Comparison of ENCODE assay signal across 8 mouse cellular contexts in the genomic region with DNA sequence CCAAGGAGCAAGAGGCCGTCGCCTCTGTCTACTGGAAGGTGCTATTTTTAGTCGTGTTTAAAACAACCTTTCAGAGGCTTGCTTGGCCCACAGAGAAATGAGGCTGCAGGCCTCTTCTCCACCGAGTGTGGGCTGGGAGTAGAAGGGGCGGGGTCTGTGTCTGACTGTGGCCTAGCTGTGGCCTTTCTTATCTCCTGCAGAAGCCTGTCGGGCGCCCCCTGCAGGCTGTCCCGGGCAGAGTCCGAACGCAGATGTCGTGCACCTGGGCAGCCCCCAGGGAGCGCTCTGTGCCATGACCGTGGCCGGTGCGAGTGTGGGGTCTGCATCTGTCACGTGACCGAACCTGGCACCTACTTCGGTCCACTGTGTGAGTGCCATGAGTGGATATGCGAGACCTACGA. TPM values are rescaled to one million over a fixed set of nuclear protein-coding genes. Genes with fewer than 3 reads are reported as not detected.
DNase-seq lines count a peak whose midpoint lies in the region; ATAC-seq and TF ChIP-seq lines count a peak whose summit lies in the region.

No protein-coding gene starts in this region.

- dilution Hi-C loops in CH12.LX (cut with MboI; ENCODE audit: extremely low pct_ligation_motif_present, extremely low pct_unique_long_range_greater_than_20kb, low sequenced_read_pairs), result no loop called here

- intact Hi-C loops in gastrocnemius, postnatal 14 days (cut with DNase I; ENCODE audit: low total_unique reads), result no loop called here

- no peak for TF ChIP-seq POLR2A in CH12.LX (IDR thresholded peaks at IDR 0.05; ENCODE audit: low read depth, low read length)
- TF ChIP-seq POLR2A in limb, embryonic 14.5 days (IDR thresholded peaks at IDR 0.05; ENCODE audit: borderline replicate concordance, extremely low read depth, insufficient read depth, insufficient read length), result no peak

- H3K27ac ChIP-seq in CH12.LX (ENCODE audit: insufficient read depth, low read depth), result no peak overlapping the region
- H3K27ac ChIP-seq in intestine, embryonic 16.5 days (ENCODE audit: low read length), result no peak overlapping the region
- H3K27ac ChIP-seq in limb, embryonic 14.5 days (replicated peaks; ENCODE audit: low read depth, low read length), result no peak overlapping the region
- no peak overlapping the region for H3K27ac ChIP-seq in neural tube, embryonic 14.5 days (ENCODE audit: low read depth, low read length)

- 19% methylated on average over 20 of the region's 20 CpGs for WGBS in intestine, embryonic 16.5 days
- WGBS in limb, embryonic 14.5 days, result 21% methylated on average over 20 of the region's 20 CpGs
- 16% methylated on average over 20 of the region's 20 CpGs for WGBS in neural tube, embryonic 14.5 days

- TF ChIP-seq CTCF in CH12.LX (conservative IDR thresholded peaks at IDR 0.05 in 1 of 2, IDR thresholded peaks at IDR 0.05 in 1 of 2; ENCODE audit: low read depth in 2 of 2, low read length in 2 of 2), result peak in 1 of 2 experiments; percentile 81; a peak in 2 of 4 replicates

- in situ Hi-C loops in CH12.LX (cut with MboI; ENCODE audit: low pct_ligation_motif_present, low pct_unique_long_range_greater_than_20kb, low sequenced_read_pairs), result loop anchor here (25.0 kb wide), 1 partner anchor 299 kb away; no protein-coding TSS in a partner anchor

- DNase-seq in CH12.LX (ENCODE audit: extremely low read depth) (peak; percentile 73), MN1 (ENCODE audit: low spot score) (no peak)
- DNase-seq in adrenal gland, adult 18-20 months (ENCODE audit: low spot score in 2 of 2), result peak; percentile 23 to 34
- DNase-seq in embryo, embryonic 10.5 days (ENCODE audit: low spot score), result peak; percentile 72
- DNase-seq in gastrocnemius, postnatal 14 days, result peak; percentile 28
- peak; percentile 36 for DNase-seq in limb, embryonic 14.5 days (ENCODE audit: low spot score)

- H3K4me2 ChIP-seq in CH12.LX (ENCODE audit: insufficient read depth, low read depth, poor library complexity, severe bottlenecking), result no peak overlapping the region
- peak overlapping the region; percentile 6; the same call in 1 of the 2 replicates for H3K4me2 ChIP-seq in intestine, embryonic 16.5 days (ENCODE audit: low read depth, low read length)
- 0 out of 2 replicates have a peak overlapping the region, but pooled peaks have one; percentile 18 for H3K4me2 ChIP-seq in limb, embryonic 14.5 days (replicated peaks; ENCODE audit: low read depth, low read length, severe bottlenecking)
- peak overlapping the region; percentile 30; the same call in 1 of the 2 replicates for H3K4me2 ChIP-seq in neural tube, embryonic 14.5 days (ENCODE audit: low read depth, low read length)

- TF ChIP-seq EP300 in CH12.LX (IDR thresholded peaks at IDR 0.05; ENCODE audit: low read length), result no peak

- no peak overlapping the region for H3K9ac ChIP-seq in CH12.LX (ENCODE audit: insufficient read depth, low read depth)
- no peak overlapping the region for H3K9ac ChIP-seq in intestine, embryonic 16.5 days (ENCODE audit: low read depth, low read length)
- no peak overlapping the region for H3K9ac ChIP-seq in limb, embryonic 14.5 days (ENCODE audit: low read depth, low read length, severe bottlenecking)
- no peak overlapping the region for H3K9ac ChIP-seq in neural tube, embryonic 14.5 days (replicated peaks; ENCODE audit: low read depth, low read length)

- H3K36me3 ChIP-seq in CH12.LX (replicated peaks in 1 of 2; ENCODE audit: control insufficient read depth in 1 of 2, insufficient read depth in 1 of 2, low read length in 1 of 2), result no peaks in the 10 kb centered on the region
- no peaks in the 10 kb centered on the region for H3K36me3 ChIP-seq in intestine, embryonic 16.5 days (ENCODE audit: control insufficient read depth, insufficient read depth, low read length)
- H3K36me3 ChIP-seq in limb, embryonic 14.5 days (ENCODE audit: control insufficient read depth, insufficient read depth, low read length), result no peaks in the 10 kb centered on the region
- no peaks in the 10 kb centered on the region for H3K36me3 ChIP-seq in neural tube, embryonic 14.5 days (ENCODE audit: control insufficient read depth, insufficient read depth, low read length)

- H3K4me1 ChIP-seq in CH12.LX (ENCODE audit: control insufficient read depth in 1 of 2, insufficient read depth in 2 of 2), result peaks cover 0 to 10% of the 10 kb centered on the region in 2 experiments; a peak in 2 of 4 replicates
- 0 out of 2 replicates have a peak, but pooled peaks cover 5% of the 10 kb centered on the region for H3K4me1 ChIP-seq in intestine, embryonic 16.5 days (ENCODE audit: control insufficient read depth, insufficient read depth, low read length)
- peaks cover 6% of the 10 kb centered on the region; the same call in 1 of the 2 replicates for H3K4me1 ChIP-seq in limb, embryonic 14.5 days (ENCODE audit: control insufficient read depth, insufficient read depth, low read length)
- no peaks in the 10 kb centered on the region; the same call in 1 of the 2 replicates for H3K4me1 ChIP-seq in neural tube, embryonic 14.5 days (ENCODE audit: control insufficient read depth, insufficient read depth, low read length)

- H3K27me3 ChIP-seq in CH12.LX (replicated peaks), result no peaks in the 10 kb centered on the region
- H3K27me3 ChIP-seq in intestine, embryonic 16.5 days (replicated peaks; ENCODE audit: control insufficient read depth, insufficient read depth, low read length), result no peaks in the 10 kb centered on the region
- H3K27me3 ChIP-seq in limb, embryonic 14.5 days (ENCODE audit: control insufficient read depth, insufficient read depth, low read length), result no peaks in the 10 kb centered on the region
- H3K27me3 ChIP-seq in neural tube, embryonic 14.5 days (ENCODE audit: control insufficient read depth, insufficient read depth, low read length), result no peaks in the 10 kb centered on the region

- no peaks in the 10 kb centered on the region for H3K79me2 ChIP-seq in CH12.LX (replicated peaks; ENCODE audit: control insufficient read depth, extremely low read depth, insufficient read depth, poor library complexity, severe bottlenecking)

- peak; percentile 71; the same call in 1 of the 2 replicates for ATAC-seq in intestine, embryonic 16.5 days
- peak; percentile 63; the same call in 1 of the 2 replicates for ATAC-seq in limb, embryonic 14.5 days (ENCODE audit: low FRiP score, low read depth)
- peak; percentile 78 for ATAC-seq in neural tube, embryonic 14.5 days (ENCODE audit: low read depth)

- peak; percentile 29 for TF ChIP-seq RAD21 in CH12.LX (IDR thresholded peaks at IDR 0.05; ENCODE audit: low read depth, low read length)

- H3K9me3 ChIP-seq in CH12.LX (replicated peaks; ENCODE audit: low read length), result no peaks in the 10 kb centered on the region
- H3K9me3 ChIP-seq in intestine, embryonic 16.5 days (ENCODE audit: control insufficient read depth, low read length), result no peaks in the 10 kb centered on the region
- H3K9me3 ChIP-seq in limb, embryonic 14.5 days (ENCODE audit: control insufficient read depth, low read length), result no peaks in the 10 kb centered on the region
- H3K9me3 ChIP-seq in neural tube, embryonic 14.5 days (ENCODE audit: control insufficient read depth, low read length), result no peaks in the 10 kb centered on the region

- H3K4me3 ChIP-seq in CH12.LX (replicated peaks in 1 of 3; ENCODE audit: low read depth in 2 of 3, low read length in 2 of 3, poor library complexity in 1 of 3), result no peak overlapping the region
- H3K4me3 ChIP-seq in intestine, embryonic 16.5 days (ENCODE audit: low read length), result no peak overlapping the region
- H3K4me3 ChIP-seq in limb, embryonic 14.5 days (replicated peaks; ENCODE audit: low read length), result no peak overlapping the region
- H3K4me3 ChIP-seq in neural tube, embryonic 14.5 days (ENCODE audit: low read depth, low read length), result no peak overlapping the region

TF ChIP-seq in CH12.LX, 34 proteins besides CTCF, POLR2A, EP300 and RAD21:
- TF ChIP-seq BHLHE40 (IDR thresholded peaks at IDR 0.05; ENCODE audit: low read depth, low read length) (peak; percentile 47), JUN (IDR thresholded peaks at IDR 0.05; ENCODE audit: insufficient read depth, low read depth, low read length) (no peak), E2F4 (IDR thresholded peaks at IDR 0.05; ENCODE audit: insufficient replicate concordance, low read depth, low read length) (no peak), USF1 (IDR thresholded peaks at IDR 0.05; ENCODE audit: low read depth, low read length) (peak; percentile 33), ZC3H11A (IDR thresholded peaks at IDR 0.05; ENCODE audit: low read depth, low read length) (no peak), ZMIZ1 (IDR thresholded peaks at IDR 0.05; ENCODE audit: low read depth, low read length) (no peak), SMC3 (IDR thresholded peaks at IDR 0.05; ENCODE audit: low read depth, low read length) (peak; percentile 36)
TF ChIP-seq in CH12.LX: peak in this region for 3.

RNA-seq across cellular contexts. Expression of a gene that starts 1.3 kb away (rescaled TPM):
- total RNA-seq in CH12.LX (2012; rRNA removed), result not detected in 2 replicates
- total RNA-seq in CH12.LX (2014; rRNA removed), result not detected in 2 replicates
- not detected in 2 replicates for polyA plus RNA-seq in CH12.LX (2012; ENCODE audit: insufficient read length, low read depth)
- total RNA-seq in adrenal gland, adult 18-20 months (2021), result 1 to 10 TPM; 1.5 to 3.1 TPM
- total RNA-seq in gastrocnemius, postnatal 14 days (2021), result 1 to 10 TPM; 9.6 to 9.7 TPM
- polyA plus RNA-seq in intestine, embryonic 16.5 days (2015; fragmentation: Nextera tagmentation; extraction: Ambion mirVana), result 0.12 and 0.22 TPM in 2 replicates
- 1.8 and 1.9 TPM in 2 replicates for polyA plus RNA-seq in limb, embryonic 14.5 days (2012; rRNA removed)
- polyA plus RNA-seq in limb, embryonic 14.5 days (2014; fragmentation: Nextera tagmentation; extraction: Ambion mirVana), result 2.6 and 2.8 TPM in 2 replicates
- 3.7 and 7.0 TPM in 2 replicates for polyA plus RNA-seq in neural tube, embryonic 14.5 days (2014; fragmentation: Nextera tagmentation; extraction: Ambion mirVana)

RNA-seq across cellular contexts. Expression of a gene that starts 34.1 kb away (rescaled TPM):
- total RNA-seq in CH12.LX (2012; rRNA removed) (not detected in 2 replicates), CH12.LX (2014; rRNA removed) (not detected in 2 replicates)
- polyA plus RNA-seq in CH12.LX (2012; ENCODE audit: insufficient read length, low read depth), result not detected in 2 replicates
- total RNA-seq in adrenal gland, adult 18-20 months (2021), result 1 to 10 TPM; 6.5 to 7.2 TPM
- under 1 TPM; 0.21 to 0.29 TPM for total RNA-seq in gastrocnemius, postnatal 14 days (2021)
- 0.59 and 0.60 TPM in 2 replicates for polyA plus RNA-seq in intestine, embryonic 16.5 days (2015; fragmentation: Nextera tagmentation; extraction: Ambion mirVana)
- polyA plus RNA-seq in limb, embryonic 14.5 days (2012; rRNA removed), result 0.87 and 0.96 TPM in 2 replicates
- 0.95 and 0.98 TPM in 2 replicates for polyA plus RNA-seq in limb, embryonic 14.5 days (2014; fragmentation: Nextera tagmentation; extraction: Ambion mirVana)
- polyA plus RNA-seq in neural tube, embryonic 14.5 days (2014; fragmentation: Nextera tagmentation; extraction: Ambion mirVana), result 19.8 and 22.3 TPM in 2 replicates

Comparison
In these comparisons a context has a peak if more than half of its experiments do, and no peak if none do; other contexts are left out.
1. RNA of a gene that starts 34.1 kb away (polyA plus RNA-seq): 19.8 to 22.3 TPM in neural tube, embryonic 14.5 days; 0.87 to 0.98 TPM in limb, embryonic 14.5 days, 0.59 to 0.60 TPM in intestine, embryonic 16.5 days and not detected in CH12.LX; every median in the first group is over 10 times any median in the second.
2. Peak in every context shown above with its lines, with median percentiles within 50 percentile points of each other: ATAC-seq.